Mouse (Mus musculus) monocyte, adult 2 months (primary cell): ENCODE measurements around the gene Hist1h2ab.
A peak's percentile ranks its signal among the peaks of the same experiment; 100 is the strongest.

ENCODE experiments used
- DNase-seq, 2 experiments: peaks; one replicate each; pipeline ENCODE4 v3.0.0; 2022; ENCODE audit warnings: low spot score in 2 of 2, low read depth in 1 of 2

Gene Hist1h2ab

DNA sequence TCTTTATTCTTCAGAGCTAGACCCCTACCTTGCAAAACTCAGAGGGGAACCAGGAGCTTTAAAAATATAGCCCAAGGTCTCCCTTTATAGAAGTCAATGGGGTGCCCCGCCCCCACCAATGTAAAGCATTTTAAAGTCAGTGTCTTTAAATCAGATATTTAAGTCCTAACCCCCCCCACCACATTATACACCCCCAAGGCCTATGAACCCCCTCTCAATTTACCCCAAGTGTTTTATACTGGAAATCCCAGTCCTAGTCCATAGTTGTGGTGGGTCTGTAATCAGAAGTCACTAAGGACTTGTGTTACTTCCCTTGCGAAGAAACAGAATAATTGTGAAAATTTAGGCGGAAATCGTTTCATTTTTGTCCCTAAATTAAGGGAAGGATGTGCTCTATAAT is 12.9 kb upstream of the Hist1h2ab start:
- DNase-seq = no peak

DNA sequence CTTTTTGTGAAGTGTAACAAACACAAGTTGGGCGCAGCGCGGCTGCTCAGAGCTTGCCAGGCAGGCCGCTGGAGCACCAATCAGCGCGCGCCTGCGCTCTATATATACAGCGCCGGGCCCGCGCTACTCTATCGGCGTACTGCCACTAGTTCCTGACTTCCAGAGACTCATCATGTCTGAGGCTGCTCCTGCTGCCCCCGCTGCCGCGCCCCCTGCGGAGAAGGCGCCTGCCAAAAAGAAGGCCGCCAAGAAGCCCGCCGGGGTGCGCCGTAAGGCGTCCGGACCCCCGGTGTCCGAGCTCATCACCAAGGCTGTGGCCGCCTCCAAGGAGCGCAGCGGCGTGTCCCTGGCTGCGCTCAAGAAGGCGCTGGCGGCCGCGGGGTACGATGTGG is 12.3 kb upstream of the Hist1h2ab start, which contains the start of gene Hist1h1c:
Gene Hist1h1c (plus strand): TSS at position 132 of the 392 bp plus-strand sequence.
- DNase-seq = peak; percentile 86 to 92

DNA sequence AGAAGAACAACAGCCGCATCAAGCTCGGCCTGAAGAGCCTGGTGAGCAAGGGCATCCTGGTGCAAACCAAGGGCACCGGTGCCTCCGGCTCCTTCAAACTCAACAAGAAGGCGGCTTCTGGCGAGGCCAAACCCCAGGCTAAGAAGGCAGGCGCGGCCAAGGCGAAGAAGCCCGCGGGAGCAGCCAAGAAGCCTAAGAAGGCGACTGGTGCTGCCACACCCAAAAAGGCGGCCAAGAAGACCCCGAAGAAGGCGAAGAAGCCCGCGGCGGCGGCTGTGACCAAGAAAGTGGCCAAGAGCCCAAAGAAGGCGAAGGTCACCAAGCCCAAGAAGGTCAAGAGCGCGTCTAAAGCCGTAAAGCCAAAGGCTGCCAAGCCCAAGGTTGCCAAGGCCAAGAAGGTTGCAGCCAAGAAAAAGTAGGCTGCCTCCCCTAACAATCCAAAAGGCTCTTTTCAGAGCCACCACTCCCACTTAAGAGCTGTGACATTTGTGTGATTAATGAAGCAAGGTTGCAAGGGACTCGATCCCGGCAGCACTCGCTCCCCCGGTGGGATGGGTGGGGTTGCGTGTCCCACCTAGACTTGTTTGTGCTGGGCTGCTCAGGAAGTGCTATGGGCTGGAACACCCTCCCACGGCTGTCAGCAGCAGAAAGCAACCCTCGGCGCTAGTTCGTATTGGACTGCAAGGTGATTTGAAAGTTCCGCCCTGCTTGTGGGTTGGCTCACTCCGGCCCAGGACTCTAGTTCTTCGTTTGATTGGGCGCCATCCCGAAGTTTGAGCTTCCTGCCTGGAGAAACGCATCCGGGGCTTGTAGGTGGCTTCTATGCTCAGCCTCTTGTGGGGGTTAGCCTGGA is 11.6 kb upstream of the Hist1h2ab start:
- DNase-seq = peak; percentile 79 to 84

DNA sequence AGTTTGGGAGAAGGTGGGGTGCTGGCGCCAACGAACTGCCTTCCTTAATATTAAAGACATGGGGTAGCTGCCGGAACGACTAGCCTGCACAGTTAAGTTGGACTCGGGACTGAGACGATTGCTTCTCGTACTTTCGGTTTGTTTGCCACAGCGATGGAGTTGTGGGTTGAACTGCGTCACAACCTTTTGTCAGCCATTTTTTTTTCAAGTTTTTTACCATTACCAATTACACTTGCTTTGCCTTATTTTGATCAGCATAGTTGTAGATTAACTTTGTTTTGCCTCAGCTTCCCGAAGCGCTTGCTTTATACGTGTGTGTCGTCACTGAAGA is 11.0 kb upstream of the Hist1h2ab start:
- no peak for DNase-seq

DNA sequence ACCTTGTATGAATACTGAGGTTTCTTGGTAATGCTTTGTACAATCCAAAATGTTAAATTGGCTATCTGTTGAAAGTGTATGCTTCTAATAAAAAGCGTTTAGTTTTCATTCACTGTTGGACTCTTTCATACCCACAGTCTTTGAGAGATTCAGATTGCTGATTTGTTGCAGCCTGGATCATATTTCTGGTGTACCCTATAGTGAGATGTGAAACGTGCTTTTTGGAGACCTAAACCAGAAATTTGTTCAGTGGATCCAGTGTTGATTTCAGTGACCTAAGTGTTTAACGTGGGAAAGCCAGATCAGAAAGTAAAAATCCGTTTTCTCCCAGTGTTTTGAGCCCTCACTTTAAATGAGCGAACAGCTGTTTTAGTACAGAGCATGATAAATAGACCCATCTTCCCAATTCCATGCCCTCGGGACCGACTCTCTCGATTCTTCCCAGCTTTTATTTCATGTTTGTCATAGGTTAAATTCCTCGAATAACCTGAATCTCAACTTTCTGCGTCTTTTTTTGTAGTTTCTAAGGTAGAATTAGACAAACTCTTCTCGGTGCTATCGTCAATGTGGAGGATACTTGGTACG is 10.6 kb upstream of the Hist1h2ab start:
- no peak for DNase-seq

DNA sequence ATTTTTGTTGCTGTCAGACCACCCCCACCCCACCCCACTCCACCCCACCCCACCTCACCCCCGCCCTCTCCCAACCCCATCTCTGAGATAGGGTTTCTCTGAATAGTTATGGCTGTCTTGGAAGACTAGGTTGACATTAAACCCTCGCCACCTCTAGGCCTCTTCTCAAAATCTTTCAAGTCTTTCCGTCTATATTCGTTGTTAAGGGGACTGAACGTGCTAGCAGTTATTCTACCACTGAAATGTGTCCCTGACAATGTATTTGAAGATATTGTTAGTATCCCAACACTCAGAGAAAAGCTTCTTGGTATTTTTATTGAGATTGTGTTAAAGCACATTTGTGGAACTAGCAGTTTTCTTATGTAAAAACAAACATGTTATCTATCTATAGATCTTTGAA is 10.0 kb upstream of the Hist1h2ab start:
- DNase-seq = no peak

DNA sequence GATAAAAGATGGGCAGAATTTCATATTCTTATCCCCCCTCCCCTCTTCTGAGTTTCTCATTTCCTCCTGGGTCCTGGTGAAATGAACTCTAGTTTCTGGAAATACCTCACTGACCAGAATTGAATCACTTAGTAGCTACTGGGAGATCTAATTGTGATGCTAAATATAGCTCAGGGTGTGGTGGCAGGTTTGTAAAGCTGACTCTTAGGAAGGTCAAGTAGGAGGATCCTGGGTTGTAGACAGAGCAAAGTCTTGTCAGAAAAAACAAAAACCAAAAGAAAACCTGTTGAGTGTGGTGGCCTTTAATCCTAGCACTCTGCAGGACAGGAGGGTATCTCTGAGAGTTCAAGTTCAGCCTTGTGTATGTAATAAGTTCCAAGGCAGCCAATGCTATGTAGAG is 8.9 kb upstream of the Hist1h2ab start:
- no peak for DNase-seq

DNA sequence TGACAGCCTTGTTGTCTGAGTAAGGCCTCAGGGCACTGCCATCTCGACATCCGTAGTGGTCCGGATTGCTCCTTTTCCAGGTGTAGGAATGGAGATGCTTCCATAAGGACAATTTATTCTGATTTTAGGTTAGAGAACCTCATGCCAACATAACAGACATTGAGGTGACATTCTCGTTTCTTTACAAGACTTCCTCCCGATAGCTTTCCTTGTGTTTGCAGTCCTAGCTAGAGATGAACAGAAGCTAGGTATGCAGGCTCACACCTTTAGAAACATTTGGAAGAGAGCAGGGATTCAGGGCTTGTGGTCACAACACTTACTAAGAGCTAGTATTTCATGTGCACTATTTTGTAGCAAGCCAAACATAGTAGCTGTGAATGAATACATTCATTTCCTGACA is 7.7 kb upstream of the Hist1h2ab start:
- no peak for DNase-seq

DNA sequence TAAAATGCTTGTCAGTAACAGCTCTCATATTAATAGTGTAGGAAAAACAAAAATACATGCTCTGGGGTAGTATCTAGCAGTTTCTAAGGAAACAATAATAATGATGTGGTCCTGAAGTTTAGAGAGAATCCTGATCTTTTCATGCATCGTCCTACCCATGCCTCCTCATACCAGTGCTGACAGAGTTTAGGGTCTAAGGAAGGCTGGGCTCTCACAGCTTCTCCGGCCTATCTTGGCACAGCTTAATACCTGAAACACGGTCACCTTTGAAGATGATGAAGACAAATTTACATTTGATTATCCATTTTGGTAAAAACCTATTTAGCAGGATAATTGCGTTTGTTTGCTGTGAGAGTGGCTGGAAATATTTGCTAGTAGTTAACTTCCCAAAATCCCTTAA is 7.0 kb upstream of the Hist1h2ab start:
- DNase-seq = no peak

DNA sequence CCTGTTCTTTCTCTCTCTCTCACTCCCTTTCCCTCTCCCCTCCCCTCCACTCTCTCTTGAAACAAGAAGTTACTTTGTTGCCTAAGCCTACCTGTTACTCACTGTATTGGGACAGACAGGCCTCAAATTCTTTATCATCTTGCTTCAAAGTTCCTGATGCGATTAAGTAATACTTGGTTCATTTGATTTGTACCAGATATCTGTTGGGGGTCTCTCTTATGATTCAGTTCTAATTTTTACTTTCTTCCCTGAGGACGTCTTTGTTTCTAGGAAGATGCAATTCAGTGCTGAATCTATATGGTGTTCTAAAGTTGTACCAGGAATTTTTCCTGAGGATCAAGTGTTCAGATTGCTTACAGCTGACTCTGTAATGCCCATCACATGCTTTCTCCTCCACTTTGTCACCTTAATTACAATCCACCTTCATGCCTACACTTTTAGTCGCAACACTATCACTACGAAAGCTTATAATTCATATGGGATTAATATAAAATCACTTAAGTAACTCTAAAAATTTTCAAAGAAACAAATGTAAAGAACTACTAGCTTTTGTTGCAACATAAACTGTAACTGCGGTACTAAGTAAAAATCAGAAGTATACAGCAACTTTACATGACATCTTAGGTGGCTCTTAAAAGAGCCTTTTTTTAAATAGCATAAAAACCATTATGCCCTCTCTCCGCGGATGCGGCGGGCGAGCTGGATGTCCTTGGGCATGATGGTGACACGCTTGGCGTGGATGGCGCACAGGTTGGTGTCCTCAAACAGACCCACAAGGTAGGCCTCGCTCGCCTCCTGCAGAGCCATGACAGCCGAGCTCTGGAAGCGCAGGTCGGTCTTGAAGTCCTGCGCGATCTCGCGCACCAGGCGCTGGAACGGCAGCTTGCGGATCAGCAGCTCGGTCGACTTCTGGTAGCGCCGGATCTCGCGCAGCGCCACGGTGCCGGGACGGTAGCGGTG is 6.2 kb upstream of the Hist1h2ab start:
- DNase-seq = no peak

DNA sequence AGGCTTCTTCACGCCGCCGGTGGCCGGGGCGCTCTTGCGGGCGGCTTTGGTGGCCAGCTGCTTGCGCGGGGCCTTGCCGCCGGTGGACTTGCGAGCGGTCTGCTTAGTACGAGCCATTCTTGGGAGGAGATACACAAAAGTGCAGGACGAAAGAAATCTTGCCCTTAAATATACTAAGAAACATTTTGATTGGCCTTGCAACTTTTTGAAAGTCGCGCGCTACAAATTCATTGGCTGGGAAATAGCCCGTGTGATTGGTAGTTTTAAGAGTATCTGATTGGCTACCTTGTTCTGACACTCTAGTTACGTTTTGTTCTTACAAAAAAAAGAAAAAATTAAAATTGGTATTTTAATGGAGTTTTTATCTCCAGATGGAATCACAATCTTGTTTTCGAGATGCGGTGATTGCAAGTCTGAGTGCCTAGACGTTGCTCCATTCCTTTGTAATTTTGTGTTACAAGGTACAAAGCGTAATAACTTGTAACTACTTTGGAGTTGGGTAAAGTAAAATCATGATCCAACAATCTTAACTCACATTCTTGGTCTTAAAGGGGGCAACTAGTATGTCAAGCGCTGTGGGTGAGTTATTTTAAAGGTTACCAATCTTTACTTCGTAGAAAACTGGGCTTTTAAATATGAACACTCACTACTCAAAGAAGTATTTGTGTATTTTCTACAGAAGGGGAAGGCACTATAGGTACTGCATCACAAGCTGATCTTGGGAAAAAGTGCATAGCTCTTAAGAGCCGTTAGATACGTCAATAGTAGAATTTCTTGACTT is 5.4 kb upstream of the Hist1h2ab start, which contains the start of gene Hist1h3c:
Gene Hist1h3c (minus strand): TSS at position 222 of the 781 bp plus-strand sequence.
- DNase-seq = peak in 1 of 2 experiments; percentile 48

DNA sequence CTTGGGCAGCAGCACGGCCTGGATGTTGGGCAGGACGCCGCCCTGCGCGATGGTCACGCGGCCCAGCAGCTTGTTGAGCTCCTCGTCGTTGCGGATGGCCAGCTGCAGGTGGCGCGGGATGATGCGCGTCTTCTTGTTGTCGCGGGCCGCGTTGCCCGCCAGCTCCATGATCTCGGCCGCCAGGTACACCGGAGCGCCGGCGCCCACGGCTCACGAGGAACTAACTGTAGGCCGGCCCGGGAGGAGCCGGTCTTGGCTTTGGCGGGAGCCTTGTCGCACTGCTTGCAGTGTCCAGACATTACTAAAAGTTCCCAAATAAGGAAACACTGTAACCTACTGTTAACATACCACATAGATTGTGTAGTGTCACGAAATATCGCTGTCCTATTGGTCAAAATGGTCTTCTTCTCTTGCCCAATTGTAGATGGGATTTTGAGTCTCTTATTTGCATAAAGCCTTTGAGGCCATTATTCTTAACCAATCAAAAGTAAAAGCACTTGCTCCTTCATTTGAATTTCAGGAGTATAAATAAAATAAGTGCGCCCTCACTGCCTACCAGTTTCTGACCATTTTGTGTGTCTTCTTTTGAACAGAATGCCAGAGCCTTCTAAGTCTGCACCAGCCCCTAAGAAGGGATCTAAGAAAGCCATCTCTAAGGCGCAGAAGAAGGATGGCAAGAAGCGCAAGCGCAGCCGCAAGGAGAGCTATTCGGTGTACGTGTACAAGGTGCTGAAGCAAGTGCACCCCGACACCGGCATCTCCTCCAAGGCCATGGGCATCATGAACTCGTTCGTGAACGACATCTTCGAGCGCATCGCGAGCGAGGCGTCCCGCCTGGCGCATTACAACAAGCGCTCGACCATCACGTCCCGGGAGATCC is 4.5 kb upstream of the Hist1h2ab start, which contains the start of gene Hist1h2bb:
Gene Hist1h2bb (plus strand): TSS at position 534 of the 880 bp plus-strand sequence.
- peak; percentile 62 to 72 for DNase-seq

DNA sequence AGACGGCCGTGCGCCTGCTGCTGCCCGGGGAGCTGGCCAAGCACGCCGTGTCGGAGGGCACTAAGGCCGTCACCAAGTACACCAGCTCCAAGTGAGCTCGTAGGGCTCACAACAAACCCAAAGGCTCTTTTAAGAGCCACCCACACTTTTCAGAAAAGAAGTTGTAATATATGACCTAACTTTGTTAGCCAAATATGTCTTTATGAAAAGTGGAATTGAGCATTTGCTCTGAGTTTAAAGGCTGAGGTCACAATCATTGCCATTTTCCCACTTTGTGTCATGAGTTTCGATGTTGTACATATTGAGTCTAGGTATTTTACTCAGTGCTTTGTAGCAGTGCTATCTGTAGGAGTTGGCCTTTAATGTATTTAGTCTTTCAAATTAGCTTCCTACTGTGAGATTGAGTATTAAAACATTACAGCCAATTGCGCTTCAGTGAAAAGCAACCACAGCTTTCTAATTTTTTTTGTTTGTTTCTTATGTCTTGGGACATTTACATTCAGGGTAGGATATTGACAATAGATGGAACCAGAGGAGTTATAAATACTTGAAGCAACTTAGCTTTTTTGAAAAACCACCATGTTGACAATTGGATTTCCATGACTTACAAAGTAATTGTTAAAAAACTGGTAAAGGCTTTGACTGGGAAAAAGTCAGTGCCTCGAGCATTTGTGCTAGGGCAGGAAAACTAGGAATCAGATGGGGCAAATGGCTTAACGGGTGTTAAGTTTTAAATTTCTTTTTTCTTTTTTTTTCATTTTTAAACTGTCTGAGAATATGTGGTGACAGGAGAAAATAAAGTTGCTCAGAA is 3.6 kb upstream of the Hist1h2ab start:
- DNase-seq = no peak

DNA sequence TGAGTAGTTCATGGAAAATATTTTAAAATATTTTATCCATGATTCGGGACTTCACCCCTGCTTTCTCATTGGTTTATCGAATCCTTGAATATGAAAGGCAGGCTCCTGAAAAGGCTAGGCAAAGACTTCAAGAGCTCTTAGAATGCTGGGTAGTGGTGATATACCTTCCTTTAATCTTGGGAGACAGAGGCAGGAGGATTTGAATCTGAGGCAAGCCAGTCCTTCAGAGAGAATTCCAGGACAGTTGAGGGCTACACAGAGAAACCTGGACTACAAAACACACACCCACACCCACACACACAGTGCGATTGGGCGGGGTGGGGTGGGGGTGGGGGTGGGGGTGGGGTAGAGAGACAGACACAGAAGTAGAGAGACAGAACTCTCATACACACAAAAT is 3.0 kb upstream of the Hist1h2ab start:
- no peak for DNase-seq

DNA sequence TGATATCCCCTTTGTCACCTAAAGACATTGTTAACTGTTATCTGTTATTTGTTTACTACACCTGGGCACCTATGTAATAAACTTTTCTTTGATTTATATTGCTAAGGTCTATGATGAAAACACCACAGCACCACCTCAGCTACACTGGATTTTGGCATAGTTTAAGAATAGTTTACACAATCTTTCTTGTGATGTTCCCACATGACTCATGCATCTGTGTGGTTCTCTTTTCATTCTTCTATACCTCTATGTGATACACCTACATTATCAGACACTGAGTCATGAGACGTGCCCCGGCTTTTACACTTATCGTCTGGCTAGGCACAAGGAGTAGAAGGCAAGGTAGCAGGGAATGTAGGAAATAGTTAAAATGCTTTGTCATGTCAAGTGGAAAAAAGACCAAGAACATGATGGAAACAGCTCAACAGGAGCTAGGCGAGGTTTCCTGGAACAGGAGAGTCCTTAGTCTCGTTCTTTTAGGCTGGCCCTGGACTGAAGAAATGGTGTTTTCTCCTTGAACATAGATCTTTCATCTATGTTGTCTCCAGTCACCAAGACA is 1.3 kb upstream of the Hist1h2ab start:
- DNase-seq = no peak

DNA sequence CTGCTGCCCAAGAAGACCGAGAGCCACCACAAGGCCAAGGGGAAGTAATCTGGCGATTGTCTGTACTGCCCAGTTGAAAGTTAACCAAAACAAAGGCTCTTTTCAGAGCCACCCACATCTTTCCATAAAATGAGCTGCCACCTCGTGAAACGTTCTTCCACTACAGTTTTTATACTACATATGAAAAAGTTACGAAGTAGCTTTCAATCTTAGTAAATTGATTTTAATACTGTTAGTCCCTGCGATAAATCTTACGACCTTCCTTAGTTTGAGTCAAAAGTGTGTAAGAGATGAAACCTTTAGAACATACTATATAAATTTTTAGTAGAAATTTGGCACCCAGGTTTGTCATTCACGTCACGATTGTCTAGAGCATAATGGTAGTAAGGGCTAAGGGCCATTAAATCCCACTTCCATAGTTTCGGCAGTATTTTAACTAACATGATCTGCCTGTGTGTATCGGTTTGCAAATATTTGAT is 591 bp downstream of the Hist1h2ab start:
- DNase-seq = peak in 1 of 2 experiments; percentile 30

DNA sequence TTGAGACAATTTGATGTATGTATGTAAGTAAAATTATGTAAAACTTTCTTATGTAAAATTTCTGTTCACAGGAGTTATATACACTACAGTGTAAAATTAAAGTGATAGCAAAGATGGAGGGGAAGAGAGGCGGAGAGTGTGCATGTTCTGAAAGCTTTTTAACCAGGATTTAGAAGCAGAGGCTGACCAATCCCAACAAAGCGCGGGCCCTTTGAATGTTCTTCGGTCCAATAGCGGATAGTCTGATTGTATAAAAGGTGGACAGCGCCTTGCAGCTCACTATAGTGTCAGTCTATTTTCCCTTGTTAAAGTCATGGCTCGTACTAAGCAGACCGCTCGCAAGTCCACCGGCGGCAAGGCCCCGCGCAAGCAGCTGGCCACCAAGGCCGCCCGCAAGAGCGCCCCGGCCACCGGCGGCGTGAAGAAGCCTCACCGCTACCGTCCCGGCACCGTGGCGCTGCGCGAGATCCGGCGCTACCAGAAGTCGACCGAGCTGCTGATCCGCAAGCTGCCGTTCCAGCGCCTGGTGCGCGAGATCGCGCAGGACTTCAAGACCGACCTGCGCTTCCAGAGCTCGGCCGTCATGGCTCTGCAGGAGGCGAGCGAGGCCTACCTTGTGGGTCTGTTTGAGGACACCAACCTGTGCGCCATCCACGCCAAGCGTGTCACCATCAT is 1.3 kb downstream of the Hist1h2ab start, which contains the start of gene Hist1h3b:
Gene Hist1h3b (plus strand): TSS at position 201 of the 675 bp plus-strand sequence.
- peak; percentile 61 to 66 for DNase-seq

DNA sequence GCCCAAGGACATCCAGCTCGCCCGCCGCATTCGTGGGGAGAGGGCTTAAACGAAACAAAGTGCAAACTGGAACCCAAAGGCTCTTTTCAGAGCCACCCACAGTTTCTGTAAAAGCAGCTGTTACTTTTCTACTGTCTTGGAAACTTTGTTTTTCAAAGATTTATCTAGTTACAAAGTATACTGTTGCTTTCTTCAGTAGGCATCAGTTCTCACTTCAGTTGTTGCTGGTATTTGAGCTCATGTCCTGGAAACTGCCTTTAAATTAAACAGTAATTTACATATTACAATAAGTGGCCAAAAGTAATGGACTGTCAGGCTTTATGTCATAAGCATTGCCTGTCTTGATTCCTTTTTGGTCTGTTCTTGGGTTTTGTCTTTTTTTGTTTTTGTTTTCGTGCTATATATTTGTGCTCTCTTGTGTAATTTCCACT is 1.8 kb downstream of the Hist1h2ab start:
- DNase-seq = no peak
